Mouse (Mus musculus) embryonic facial prominence, embryonic 11.5 days (tissue): ENCODE measurements at regions not wholly inside any gene's neighbourhood (a gene's known extent, or its start where the extent isn't known, plus 50 kb on each side); places are given as distances from the start of the nearest gene placed in this dataset.

Experiments used
- ATAC-seq: fragments of 200-750 bp; cut with Nextera tagmentation; replicated peaks from 2 replicates; pipeline ENCODE4 v1.8.0; 2017; ENCODE audit warnings: low read depth; ENCODE audit not compliant: insufficient number of reproducible peaks, low FRiP score, low TSS enrichment
- DNase-seq: peaks from one replicate; pipeline ENCODE4 v3.0.0-alpha.2; 2015; ENCODE audit warnings: low spot score
- H3K27ac ChIP-seq: fragments of 300-500 bp; sonication (generic); replicated peaks from 2 replicates; pipeline ENCODE4 v1.5.1; 2014; ENCODE audit warnings: mild to moderate bottlenecking, low read depth, low read length, control low read depth
- H3K27me3 ChIP-seq: fragments of 300-500 bp; sonication (generic); 2 replicates; pipeline ENCODE4 v1.6.1; 2014; ENCODE audit warnings: mild to moderate bottlenecking, low read length, moderate library complexity, mixed read lengths; ENCODE audit not compliant: control insufficient read depth, insufficient read depth
- H3K36me3 ChIP-seq: fragments of 300-500 bp; sonication (generic); replicated peaks from 2 replicates; pipeline ENCODE4 v1.6.1; 2014; ENCODE audit warnings: low read depth, mild to moderate bottlenecking, low read length, moderate library complexity, mixed read lengths; ENCODE audit not compliant: control insufficient read depth, insufficient read depth
- H3K4me1 ChIP-seq: fragments of 300-500 bp; sonication (generic); 2 replicates; pipeline ENCODE4 v1.6.1; 2014; ENCODE audit warnings: low read length, mixed read lengths; ENCODE audit not compliant: control insufficient read depth, insufficient read depth
- H3K4me2 ChIP-seq: fragments of 300-500 bp; sonication (generic); 2 replicates; pipeline ENCODE4 v1.6.1; 2014; ENCODE audit warnings: low read depth, mild to moderate bottlenecking, control low read depth, low read length, moderate library complexity
- H3K4me3 ChIP-seq: fragments of 300-500 bp; sonication (generic); 2 replicates; pipeline ENCODE4 v1.5.1; 2014; ENCODE audit warnings: low read depth, low read length, control low read depth
- H3K9ac ChIP-seq: fragments of 300-500 bp; sonication (generic); replicated peaks from 2 replicates; pipeline ENCODE4 v1.6.1; 2014; ENCODE audit warnings: mild to moderate bottlenecking, control low read depth, low read length
- H3K9me3 ChIP-seq: fragments of 300-500 bp; sonication (generic); replicated peaks from 2 replicates; pipeline ENCODE4 v1.6.1; 2016; ENCODE audit warnings: mild to moderate bottlenecking, low read length, inconsistent platforms, mixed read lengths; ENCODE audit not compliant: control insufficient read depth
- WGBS: fragments of 180-500 bp; shearing (Covaris S2); extraction: QIAGEN DNeasy Blood & Tissue Kit; methylation state at CpG from one replicate; pipeline ENCODE4 v1.1.7; 2014; 5-methylcytosine and 5-hydroxymethylcytosine counted together

DNA sequence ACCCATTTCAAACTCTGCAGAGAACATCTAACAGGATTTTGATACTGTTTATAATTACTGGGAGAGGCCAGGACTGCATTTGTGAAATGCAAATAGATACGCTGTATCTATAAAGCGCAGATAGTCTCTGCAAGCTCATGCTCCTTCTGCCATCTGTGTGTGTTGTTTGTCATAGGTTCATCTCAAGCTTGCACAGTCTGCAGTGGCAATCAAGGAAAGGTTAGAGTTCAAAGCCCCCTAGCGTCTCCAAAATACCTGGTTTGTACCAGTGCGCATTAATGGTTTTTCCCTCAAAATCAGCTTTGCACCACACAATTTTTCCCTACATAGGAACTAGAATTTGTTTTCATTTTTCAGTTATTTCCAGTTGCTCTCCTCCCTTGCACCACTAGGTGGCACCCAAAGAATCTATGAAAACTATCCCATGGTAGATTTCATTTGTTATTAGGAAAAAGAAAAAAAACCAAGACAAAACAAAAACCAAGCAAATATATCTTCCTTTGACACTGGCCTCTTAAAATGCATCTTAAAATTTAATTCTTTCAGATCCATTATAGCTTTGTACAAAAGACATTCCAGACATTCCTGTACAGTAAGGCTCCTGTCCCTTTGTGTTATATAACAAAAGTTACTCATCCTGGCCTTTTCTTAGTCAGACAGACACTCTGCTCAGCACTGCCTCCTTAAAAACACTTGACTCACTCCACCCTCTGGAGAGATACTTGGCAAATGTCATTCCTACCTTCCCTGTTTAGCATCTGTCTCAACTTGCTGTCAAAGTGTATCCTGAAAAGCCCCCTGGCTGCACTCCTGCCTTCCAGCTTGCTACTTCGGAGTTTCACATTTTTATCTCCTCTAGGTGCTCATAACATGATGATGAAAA is 92.7 kb upstream of the Rap2b start:
- no peaks in the 10 kb centered on the region for H3K36me3 ChIP-seq

DNA sequence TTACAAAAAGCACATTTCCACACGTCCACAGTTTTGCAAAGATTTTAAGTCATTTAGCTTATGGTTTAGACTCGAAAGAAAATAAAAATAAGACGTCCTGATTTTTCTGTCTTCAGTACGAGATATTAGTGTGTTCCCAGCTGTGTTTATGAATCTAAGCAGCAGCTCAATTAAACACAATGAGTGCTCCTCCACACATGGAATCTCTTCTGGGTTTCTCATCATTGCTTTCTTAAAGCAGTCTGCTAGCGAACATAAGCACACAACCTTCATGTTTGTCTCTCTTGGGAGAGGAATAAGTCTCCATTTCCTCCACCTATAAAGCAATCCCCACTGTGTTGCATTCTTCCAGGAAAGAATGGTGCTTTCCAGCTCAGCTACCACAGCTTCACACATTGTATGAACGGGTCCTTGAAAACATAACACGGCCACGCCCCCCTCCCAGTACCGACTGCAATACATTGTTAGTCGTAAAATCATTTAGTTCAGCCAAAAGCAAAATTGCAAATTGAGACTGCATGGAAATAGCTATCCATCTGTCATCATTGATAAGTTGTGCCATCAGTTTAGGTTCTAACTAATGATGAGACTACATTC is 75.4 kb upstream of the Rap2b start:
- ATAC-seq (no peak), DNase-seq (no peak)
- H3K9ac ChIP-seq: no peak overlapping the region
- H3K27ac ChIP-seq: no peak overlapping the region
- H3K9me3 ChIP-seq: no peaks in the 10 kb centered on the region
- H3K4me3 ChIP-seq: no peak overlapping the region
- no peak overlapping the region for H3K4me2 ChIP-seq
- 71% methylated on average over 10 of the region's 10 CpGs for WGBS
- H3K4me1 ChIP-seq: no peaks in the 10 kb centered on the region
- H3K36me3 ChIP-seq: no peaks in the 10 kb centered on the region
- no peaks in the 10 kb centered on the region for H3K27me3 ChIP-seq

More for the DNA sequence above, 92.7 kb upstream of the Rap2b start:
- 78% methylated on average over 5 of the region's 5 CpGs for WGBS
- Histone ChIP-seq H3K4me1 (no peaks in the 10 kb centered on the region), H3K27ac (no peak overlapping the region), H3K9me3 (no peaks in the 10 kb centered on the region), H3K4me2 (no peak overlapping the region), H3K4me3 (no peak overlapping the region), H3K27me3 (no peaks in the 10 kb centered on the region), H3K9ac (no peak overlapping the region)
- ATAC-seq (no peak), DNase-seq (peak; percentile 69)

DNA sequence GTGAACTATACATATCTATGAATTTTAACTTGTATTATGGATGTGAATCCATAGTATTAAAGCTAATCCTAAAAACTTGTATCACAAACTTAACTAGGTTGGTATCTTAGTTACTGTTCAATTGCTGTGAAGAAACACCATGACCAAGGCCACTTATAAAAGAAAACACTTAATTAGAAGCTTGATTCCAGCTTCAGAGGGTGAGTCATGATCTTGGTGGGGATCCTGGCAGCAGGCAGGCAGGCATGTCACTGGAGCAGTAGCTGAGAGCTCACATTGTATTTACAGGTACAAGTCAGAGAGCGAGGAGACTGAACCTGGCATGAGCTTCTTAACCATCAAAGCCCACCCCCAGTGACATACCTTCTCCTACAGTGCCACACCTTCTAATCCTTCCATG is 73.2 kb upstream of the Rap2b start:
- no peaks in the 10 kb centered on the region for H3K9me3 ChIP-seq
- 60% methylated on average over 1 of the region's 1 CpGs for WGBS
- no peaks in the 10 kb centered on the region for H3K36me3 ChIP-seq

DNA sequence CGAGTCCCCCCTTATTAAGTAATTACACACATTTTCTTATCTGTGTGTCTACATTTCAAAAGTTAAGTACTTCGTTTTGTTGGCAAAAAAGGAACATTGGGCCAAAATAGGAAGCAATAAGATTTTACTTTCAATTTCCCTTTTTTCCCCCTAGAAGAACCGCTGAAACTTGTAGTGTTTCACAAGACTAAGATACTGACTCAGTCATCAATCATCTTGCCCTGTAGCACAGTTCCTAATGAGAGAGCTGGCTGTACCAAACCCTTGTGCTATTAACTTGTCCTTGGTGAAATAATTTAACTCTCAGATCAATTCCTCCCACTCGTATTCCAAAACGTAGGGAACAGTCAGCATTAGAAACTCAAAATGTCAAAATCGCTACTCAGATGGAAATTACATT is 66.6 kb upstream of the Rap2b start:
- DNase-seq (no peak), ATAC-seq (no peak)
- Histone ChIP-seq H3K4me2 (no peak overlapping the region), H3K4me3 (no peak overlapping the region), H3K27ac (no peak overlapping the region), H3K27me3 (no peaks in the 10 kb centered on the region), H3K9me3 (no peaks in the 10 kb centered on the region), H3K9ac (no peak overlapping the region), H3K36me3 (no peaks in the 10 kb centered on the region), H3K4me1 (no peaks in the 10 kb centered on the region)
- WGBS: 86% methylated on average over 6 of the region's 6 CpGs

More for the DNA sequence above, 73.2 kb upstream of the Rap2b start:
- ATAC-seq (no peak), DNase-seq (no peak)
- Histone ChIP-seq H3K9ac (no peak overlapping the region), H3K4me3 (no peak overlapping the region), H3K27me3 (no peaks in the 10 kb centered on the region), H3K4me1 (no peaks in the 10 kb centered on the region), H3K27ac (no peak overlapping the region), H3K4me2 (no peak overlapping the region)

DNA sequence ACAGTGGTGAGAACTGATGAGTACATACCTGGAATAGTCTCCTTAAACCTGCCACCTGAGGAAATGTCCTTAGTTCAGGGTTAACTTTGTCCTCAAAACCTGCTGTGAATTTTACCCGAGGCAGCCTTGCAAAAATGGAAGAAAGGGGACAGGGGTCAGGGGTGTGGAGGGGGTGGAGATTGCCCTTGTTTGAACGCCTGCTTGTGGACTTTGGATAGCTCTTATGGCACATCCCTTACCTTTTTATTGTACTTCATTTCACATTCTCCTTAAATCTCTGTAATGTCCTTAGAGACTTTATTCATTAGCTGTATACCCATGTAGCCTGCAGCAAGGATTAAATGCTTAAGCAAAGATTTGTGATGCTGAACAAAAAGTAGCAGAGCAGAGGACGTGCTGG is 64.1 kb upstream of the Rap2b start:
- no peak for ATAC-seq
- H3K36me3 ChIP-seq: no peaks in the 10 kb centered on the region
- no peak overlapping the region for H3K4me2 ChIP-seq
- WGBS: 57% methylated on average over 3 of the region's 3 CpGs
- H3K27me3 ChIP-seq: no peaks in the 10 kb centered on the region
- H3K4me3 ChIP-seq: no peak overlapping the region
- no peak overlapping the region for H3K9ac ChIP-seq
- H3K27ac ChIP-seq: no peak overlapping the region
- H3K9me3 ChIP-seq: no peaks in the 10 kb centered on the region
- DNase-seq: no peak
- no peaks in the 10 kb centered on the region for H3K4me1 ChIP-seq

DNA sequence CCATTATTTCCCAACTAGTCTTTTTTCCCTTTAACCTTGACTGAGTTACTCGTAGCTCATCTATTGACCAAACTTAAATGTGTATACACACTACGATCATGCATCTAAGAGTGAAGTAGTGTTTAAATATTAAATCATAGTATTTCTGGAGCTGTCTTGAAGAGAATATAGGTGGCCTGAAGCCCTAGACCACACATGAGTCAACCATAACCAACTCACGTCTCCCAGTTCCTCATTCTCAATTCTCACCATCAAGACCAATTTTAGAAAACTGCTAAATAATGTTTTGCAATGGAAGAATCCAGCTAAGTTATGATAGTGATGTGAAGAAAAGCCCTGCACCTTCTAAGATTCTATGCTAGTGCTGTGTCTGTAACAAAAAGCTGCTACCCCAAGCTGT is 59.2 kb upstream of the Rap2b start:
- Histone ChIP-seq H3K4me2 (no peak overlapping the region), H3K27ac (no peak overlapping the region), H3K27me3 (no peaks in the 10 kb centered on the region), H3K36me3 (no peaks in the 10 kb centered on the region), H3K4me3 (no peak overlapping the region), H3K9me3 (no peaks in the 10 kb centered on the region), H3K9ac (no peak overlapping the region), H3K4me1 (no peaks in the 10 kb centered on the region)
- ATAC-seq: no peak
- WGBS: 91% methylated on average over 3 of the region's 3 CpGs
- DNase-seq: no peak

DNA sequence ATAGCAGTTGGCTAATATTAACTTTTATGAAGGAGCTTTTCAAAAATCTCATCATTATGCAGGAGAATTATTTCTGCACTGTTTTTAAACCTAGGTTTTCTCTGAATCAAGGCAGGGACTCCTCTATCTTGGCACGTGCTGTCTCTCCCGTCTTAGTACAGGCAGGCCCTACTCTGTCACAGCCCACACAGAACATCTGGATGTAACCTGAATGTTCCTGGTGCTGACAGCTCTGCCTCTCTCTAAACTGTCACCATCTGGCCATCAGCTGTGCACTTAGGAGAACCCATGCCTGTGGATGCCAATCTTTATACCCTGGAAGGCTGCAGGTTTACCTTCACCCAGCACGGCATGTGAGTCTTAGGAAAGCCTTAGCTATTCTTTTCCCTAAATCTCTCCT is 58.0 kb upstream of the Rap2b start:
- WGBS: 57% methylated on average over 3 of the region's 3 CpGs
- DNase-seq (peak; percentile 17), ATAC-seq (no peak)
- no peaks in the 10 kb centered on the region for H3K9me3 ChIP-seq
- no peak overlapping the region for H3K9ac ChIP-seq
- no peaks in the 10 kb centered on the region for H3K4me1 ChIP-seq
- no peaks in the 10 kb centered on the region for H3K36me3 ChIP-seq
- H3K4me2 ChIP-seq: no peak overlapping the region
- H3K27ac ChIP-seq: no peak overlapping the region
- H3K27me3 ChIP-seq: no peaks in the 10 kb centered on the region
- H3K4me3 ChIP-seq: no peak overlapping the region

DNA sequence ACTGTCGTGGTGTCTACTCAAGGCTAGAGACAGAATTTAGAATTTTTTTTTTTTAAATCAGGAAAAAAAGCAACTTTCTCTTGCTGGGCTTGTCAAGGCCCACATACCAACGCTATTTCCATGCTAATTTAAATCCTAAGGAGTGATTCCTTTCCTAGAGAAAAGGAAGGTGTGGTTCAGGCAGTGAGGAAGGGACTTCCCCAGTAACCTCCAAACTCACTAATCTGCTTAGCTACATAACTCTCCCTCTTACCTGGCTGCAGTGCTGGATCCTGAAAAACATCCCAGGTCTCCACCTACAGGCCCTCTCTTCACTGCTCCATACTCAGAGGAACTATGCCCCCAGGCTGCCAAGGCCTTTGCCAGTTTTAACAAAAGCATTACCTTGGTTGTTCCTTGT is 55.1 kb upstream of the Rap2b start:
- no peaks in the 10 kb centered on the region for H3K9me3 ChIP-seq
- 51% methylated on average over 2 of the region's 2 CpGs for WGBS
- no peak overlapping the region for H3K9ac ChIP-seq
- DNase-seq (no peak), ATAC-seq (no peak)
- H3K36me3 ChIP-seq: no peaks in the 10 kb centered on the region
- H3K27me3 ChIP-seq: no peaks in the 10 kb centered on the region
- H3K4me2 ChIP-seq: no peak overlapping the region
- no peak overlapping the region for H3K27ac ChIP-seq
- H3K4me3 ChIP-seq: no peak overlapping the region
- no peaks in the 10 kb centered on the region for H3K4me1 ChIP-seq
